Comparison of ENCODE assay signal across 24 mouse cellular contexts in the genomic region with DNA sequence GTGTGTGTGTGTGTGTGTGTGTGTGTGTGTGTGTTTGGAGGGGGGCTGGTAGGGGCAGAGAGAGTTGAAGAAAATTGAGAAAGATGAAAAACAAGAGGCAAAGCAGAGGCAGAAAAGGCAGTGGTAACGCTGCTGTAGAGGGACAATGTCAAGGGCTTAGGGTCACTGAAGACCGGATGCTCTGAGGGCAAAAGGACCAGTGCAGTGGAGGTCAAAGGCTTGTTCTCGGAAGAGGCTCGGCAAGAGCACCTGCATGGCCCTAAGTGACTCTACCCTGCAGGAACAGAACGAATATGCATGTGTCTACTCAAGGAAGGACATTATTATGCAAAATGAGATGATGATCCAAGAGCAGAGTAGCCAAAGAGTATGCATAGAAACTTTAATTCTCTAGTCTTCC.
"Had no signal": no experiment of that assay in that cellular context is flagged by ENCODE, and none has a peak within 500 bp of the region (broad histone marks: within the 10 kb centered on the region; RNA-seq: fewer than 3 reads in every experiment).

No protein-coding gene starts in this region.

- H3K36me3 ChIP-seq: embryonic facial prominence, embryonic 10.5 days; embryonic facial prominence, embryonic 12.5 days; embryonic facial prominence, embryonic 13.5 days; embryonic facial prominence, embryonic 15.5 days; forebrain, embryonic 12.5 days; forebrain, embryonic 15.5 days; heart, embryonic 10.5 days had no signal

- H3K9ac ChIP-seq: embryonic facial prominence, embryonic 12.5 days; embryonic facial prominence, embryonic 13.5 days; embryonic facial prominence, embryonic 15.5 days; forebrain, embryonic 12.5 days; forebrain, embryonic 13.5 days; forebrain, embryonic 15.5 days; forebrain, postnatal 0 days had no signal

- H3K4me3 ChIP-seq: embryonic facial prominence, embryonic 10.5 days; embryonic facial prominence, embryonic 12.5 days; embryonic facial prominence, embryonic 13.5 days; embryonic facial prominence, embryonic 15.5 days; erythroblast, embryonic 14.5 days; forebrain, embryonic 12.5 days; forebrain, embryonic 13.5 days; forebrain, embryonic 15.5 days; gastrocnemius, adult 2 months; heart, adult 2 months; heart, embryonic 10.5 days had no signal

- DNase-seq: cerebellum, adult 9-11 months; cerebellum, postnatal 10 days; cerebellum, postnatal 14 days; cerebellum, postnatal 25 days; cerebellum, postnatal 36 days; embryo, embryonic 11 days; forebrain, postnatal 0 days; gastrocnemius, adult 2 months; gastrocnemius, postnatal 10 days; gastrocnemius, postnatal 14 days; gastrocnemius, postnatal 25 days; gastrocnemius, postnatal 36 days; heart, adult 11 months; heart, adult 18-20 months; heart, adult 2 months had no signal

- H3K9me3 ChIP-seq: embryonic facial prominence, embryonic 10.5 days; embryonic facial prominence, embryonic 12.5 days; embryonic facial prominence, embryonic 13.5 days; embryonic facial prominence, embryonic 15.5 days; forebrain, embryonic 12.5 days; forebrain, embryonic 13.5 days; forebrain, embryonic 15.5 days; heart, embryonic 10.5 days had no signal

- H3K27me3 ChIP-seq: embryonic facial prominence, embryonic 12.5 days; embryonic facial prominence, embryonic 13.5 days; embryonic facial prominence, embryonic 15.5 days; forebrain, embryonic 12.5 days; forebrain, embryonic 13.5 days; forebrain, embryonic 15.5 days had no signal

- H3K4me1 ChIP-seq: embryonic facial prominence, embryonic 10.5 days; embryonic facial prominence, embryonic 12.5 days; embryonic facial prominence, embryonic 13.5 days; embryonic facial prominence, embryonic 15.5 days; forebrain, embryonic 12.5 days; forebrain, embryonic 13.5 days; heart, embryonic 10.5 days had no signal

- H3K27ac ChIP-seq: embryonic facial prominence, embryonic 10.5 days; embryonic facial prominence, embryonic 12.5 days; embryonic facial prominence, embryonic 13.5 days; embryonic facial prominence, embryonic 15.5 days; forebrain, embryonic 12.5 days; forebrain, embryonic 13.5 days; forebrain, embryonic 15.5 days; gastrocnemius, adult 2 months; heart, adult 2 months; heart, embryonic 10.5 days had no signal
